Mouse (Mus musculus): ENCODE data around the gene Ublcp1. TPM values are rescaled to one million over a fixed set of nuclear protein-coding genes. Genes with fewer than 3 reads are reported as not detected.
"Not testable (repeated sequence)": the region's sequence is repeated elsewhere in the genome, so short reads cannot be mapped to it uniquely, and the experiment has no call there.

Ublcp1 gene
- polyA plus RNA-seq, 1 experiment from 2014 or later = 68.6 TPM

DNA sequence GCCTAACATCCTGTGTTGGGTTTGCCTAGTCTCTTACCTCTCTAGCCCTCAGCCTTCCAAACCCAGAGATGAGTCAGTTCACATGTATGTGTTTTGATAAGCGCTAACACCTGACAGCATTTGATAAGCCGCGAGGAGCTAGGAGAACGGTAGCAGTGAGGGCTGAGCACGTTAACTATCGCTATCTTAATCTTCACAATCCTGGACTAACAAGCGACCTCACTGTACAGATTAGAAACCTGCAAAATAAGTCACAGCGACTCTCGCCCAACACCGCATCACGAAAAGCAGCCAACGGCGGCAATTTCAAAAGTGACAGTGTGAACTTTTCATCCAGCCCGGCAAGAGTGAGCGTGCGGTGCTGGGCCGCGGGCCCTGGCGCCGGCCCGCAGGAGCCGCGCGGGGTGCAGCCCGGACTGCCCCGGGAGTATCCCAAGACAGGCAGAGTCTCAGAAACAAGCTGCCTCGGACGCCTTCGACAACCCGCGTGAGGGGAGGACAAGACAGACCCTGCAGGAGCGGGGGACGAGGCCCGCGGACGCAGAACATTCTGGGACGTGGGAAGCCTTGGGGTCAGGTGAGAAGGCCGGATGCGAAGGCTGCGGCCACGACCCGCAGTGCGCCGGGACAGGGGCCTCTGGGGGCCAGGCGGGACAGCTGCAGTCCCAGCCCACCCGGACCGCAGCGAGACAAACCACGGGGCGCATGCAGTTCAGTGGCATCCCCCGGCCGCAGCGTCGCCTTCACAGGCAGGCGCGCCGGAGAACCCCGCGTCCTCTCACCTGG is 459 bp downstream of the Ublcp1 start:
- DNase-seq = peak; percentile 40

DNA sequence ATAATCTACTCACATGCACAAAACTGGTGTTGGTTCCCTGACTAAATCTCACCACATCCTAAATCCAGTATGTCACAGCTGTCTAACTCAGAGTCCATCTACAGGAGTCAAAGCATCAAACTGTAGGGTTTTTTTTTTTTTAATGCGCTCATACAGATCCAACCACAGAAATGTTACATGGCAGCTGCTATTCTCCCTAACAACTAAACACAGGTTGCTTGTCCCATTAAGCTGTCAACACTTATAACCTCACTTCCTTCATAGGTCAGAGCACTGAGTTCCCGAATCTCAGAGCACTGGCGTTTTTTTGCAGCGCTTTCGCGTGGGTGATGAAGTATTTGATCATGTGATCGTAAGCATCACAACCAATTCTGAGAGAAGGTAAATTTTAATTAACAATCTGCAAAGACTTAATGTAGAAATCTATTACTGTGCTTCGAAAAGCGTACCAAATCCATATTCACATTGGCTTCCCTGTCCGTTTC is 1.9 kb downstream of the Ublcp1 start:
- Histone ChIP-seq H3K36me3 (ENCODE audit: insufficient read depth) (0 out of 2 replicates have a peak, but pooled peaks cover 13% of the 10 kb centered on the region), H3K9ac (no peak overlapping the region), H3K27me3 (ENCODE audit: insufficient read depth, low read length) (no peaks in the 10 kb centered on the region), H3K4me2 (no peak overlapping the region), H3K4me1 (ENCODE audit: insufficient read depth) (no peaks in the 10 kb centered on the region; the same call in 1 of the 2 replicates), H3K4me3 (ENCODE audit: low read depth, low read length) (no peak overlapping the region), H3K27ac (ENCODE audit: low read depth) (no peak overlapping the region), H3K9me3 (ENCODE audit: low read depth, low read length) (no peaks in the 10 kb centered on the region)
- 76% methylated on average over 10 of the region's 10 CpGs for WGBS
- TF ChIP-seq CTCF (IDR thresholded peaks at IDR 0.05; ENCODE audit: low read depth) = no peak
- DNase-seq (peak; percentile 6), ATAC-seq (ENCODE audit: insufficient read depth) (no peak)

More for the DNA sequence above, 459 bp downstream of the Ublcp1 start:
- WGBS = under 1% methylated on average over 59 of the region's 59 CpGs
- Histone ChIP-seq H3K27ac (ENCODE audit: low read depth) (peak overlapping the region; percentile 95), H3K9ac (peak overlapping the region; percentile 91), H3K36me3 (ENCODE audit: insufficient read depth) (0 out of 2 replicates have a peak, but pooled peaks cover 7% of the 10 kb centered on the region), H3K4me3 (ENCODE audit: low read depth, low read length) (peak overlapping the region; percentile 91), H3K9me3 (ENCODE audit: low read depth, low read length) (no peaks in the 10 kb centered on the region), H3K4me2 (peak overlapping the region; percentile 88), H3K4me1 (ENCODE audit: insufficient read depth) (no peaks in the 10 kb centered on the region; the same call in 1 of the 2 replicates), H3K27me3 (ENCODE audit: insufficient read depth, low read length) (no peaks in the 10 kb centered on the region)
- ATAC-seq (ENCODE audit: insufficient read depth) = peak; percentile 80
- TF ChIP-seq CTCF (IDR thresholded peaks at IDR 0.05; ENCODE audit: low read depth) = no peak

DNA sequence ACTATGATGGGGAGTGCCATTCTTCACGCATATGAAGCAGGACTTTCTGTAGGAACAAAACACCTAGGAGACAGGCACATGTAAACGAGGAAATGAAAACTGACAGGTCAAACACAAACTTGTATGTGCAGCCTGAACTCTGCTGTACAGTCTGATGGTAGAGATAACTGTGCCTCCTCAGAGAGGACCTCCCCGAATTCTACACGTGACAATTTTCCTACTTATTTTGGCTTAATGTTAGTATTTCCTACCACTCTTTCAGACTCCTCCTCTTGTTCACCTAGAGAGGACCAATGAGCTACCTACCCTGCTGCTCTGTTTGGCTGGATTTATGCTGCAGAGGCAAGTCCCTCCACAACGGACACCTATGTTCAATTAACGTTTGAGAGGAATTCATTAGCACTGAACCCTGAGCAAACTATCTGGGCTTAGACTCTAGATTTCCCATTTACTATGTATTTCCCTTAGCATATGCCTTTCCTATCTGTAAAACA is 3.3 kb downstream of the Ublcp1 start:
- no peak overlapping the region for H3K4me2 ChIP-seq
- DNase-seq = no peak
- no peaks in the 10 kb centered on the region for H3K9me3 ChIP-seq (ENCODE audit: low read depth, low read length)
- TF ChIP-seq CTCF (IDR thresholded peaks at IDR 0.05; ENCODE audit: low read depth) = no peak
- WGBS = 80% methylated on average over 6 of the region's 6 CpGs
- no peak overlapping the region for H3K27ac ChIP-seq (ENCODE audit: low read depth)
- H3K9ac ChIP-seq = no peak overlapping the region
- 0 out of 2 replicates have a peak, but pooled peaks cover 13% of the 10 kb centered on the region for H3K36me3 ChIP-seq (ENCODE audit: insufficient read depth)
- H3K27me3 ChIP-seq (ENCODE audit: insufficient read depth, low read length) = no peaks in the 10 kb centered on the region
- no peaks in the 10 kb centered on the region; the same call in 1 of the 2 replicates for H3K4me1 ChIP-seq (ENCODE audit: insufficient read depth)
- ATAC-seq (ENCODE audit: insufficient read depth) = no peak
- H3K4me3 ChIP-seq (ENCODE audit: low read depth, low read length) = no peak overlapping the region

DNA sequence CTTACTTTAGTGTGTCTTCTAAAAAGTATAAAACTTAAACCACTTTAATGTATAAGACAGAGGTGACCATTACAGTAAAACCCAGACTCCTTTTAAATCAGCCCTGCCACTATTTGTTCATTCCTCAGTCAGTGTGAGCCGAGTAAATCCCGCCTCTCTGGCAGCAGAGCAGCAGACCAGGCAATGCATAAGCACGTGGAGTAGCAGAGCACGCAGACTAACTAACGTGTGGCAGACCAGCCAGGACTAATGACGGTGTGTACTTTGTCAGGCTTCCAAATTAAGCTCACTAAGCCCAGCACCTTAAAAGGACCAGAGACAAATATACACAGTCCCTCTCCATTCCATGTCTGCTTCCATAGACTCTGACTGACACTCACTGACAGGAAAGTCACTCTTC is 8.8 kb downstream of the Ublcp1 start:
- H3K4me1 ChIP-seq (ENCODE audit: insufficient read depth) = no peaks in the 10 kb centered on the region
- no peak for DNase-seq
- no peak for ATAC-seq (ENCODE audit: insufficient read depth)
- H3K27me3 ChIP-seq (ENCODE audit: insufficient read depth, low read length) = no peaks in the 10 kb centered on the region
- peaks cover 41% of the 10 kb centered on the region for H3K36me3 ChIP-seq (ENCODE audit: insufficient read depth)
- H3K9ac ChIP-seq = no peak overlapping the region
- no peak for TF ChIP-seq CTCF (IDR thresholded peaks at IDR 0.05; ENCODE audit: low read depth)
- no peaks in the 10 kb centered on the region for H3K9me3 ChIP-seq (ENCODE audit: low read depth, low read length)
- WGBS = 64% methylated on average over 6 of the region's 6 CpGs
- H3K4me3 ChIP-seq (ENCODE audit: low read depth, low read length) = no peak overlapping the region
- no peak overlapping the region for H3K4me2 ChIP-seq
- no peak overlapping the region for H3K27ac ChIP-seq (ENCODE audit: low read depth)

- Histone ChIP-seq H3K27ac (ENCODE audit: low read depth) (no peak overlapping the region), H3K4me3 (ENCODE audit: low read depth, low read length) (no peak overlapping the region), H3K4me1 (ENCODE audit: insufficient read depth) (no peaks in the 10 kb centered on the region), H3K9ac (no peak overlapping the region), H3K36me3 (ENCODE audit: insufficient read depth) (peaks cover 27% of the 10 kb centered on the region), H3K4me2 (no peak overlapping the region), H3K27me3 (ENCODE audit: insufficient read depth, low read length) (no peaks in the 10 kb centered on the region), H3K9me3 (ENCODE audit: low read depth, low read length) (no peaks in the 10 kb centered on the region)
- peak; percentile 84 for TF ChIP-seq CTCF (IDR thresholded peaks at IDR 0.05; ENCODE audit: low read depth)
- 48% methylated on average over 2 of the region's 2 CpGs for WGBS
- peak; percentile 86 for DNase-seq
- peak; percentile 63 for ATAC-seq (ENCODE audit: insufficient read depth)
These were observed 16.9 kb downstream of the Ublcp1 start for GRCm38 (mm10) chr11:44453423-44453822.

- H3K4me1 ChIP-seq (ENCODE audit: insufficient read depth); ATAC-seq (ENCODE audit: insufficient read depth): not testable (repeated sequence)
These were observed 18.3 kb downstream of the Ublcp1 start for GRCm38 (mm10) chr11:44452016-44452415.

GRCm38 (mm10) chr11:44451046-44451445 is 19.3 kb downstream of the Ublcp1 start:
- Histone ChIP-seq H3K27ac (ENCODE audit: low read depth) (no peak overlapping the region), H3K27me3 (ENCODE audit: insufficient read depth, low read length) (no peaks in the 10 kb centered on the region), H3K36me3 (ENCODE audit: insufficient read depth) (peaks cover 11% of the 10 kb centered on the region), H3K9me3 (ENCODE audit: low read depth, low read length) (no peaks in the 10 kb centered on the region), H3K4me3 (ENCODE audit: low read depth, low read length) (no peak overlapping the region), H3K4me1 (ENCODE audit: insufficient read depth) (no peaks in the 10 kb centered on the region), H3K4me2 (no peak overlapping the region), H3K9ac (no peak overlapping the region)
- no peak for TF ChIP-seq CTCF (IDR thresholded peaks at IDR 0.05; ENCODE audit: low read depth)
- DNase-seq = no peak
- no peak for ATAC-seq (ENCODE audit: insufficient read depth)

More at GRCm38 (mm10) chr11:44452016-44452415, 18.3 kb downstream of the Ublcp1 start:
- not testable (repeated sequence) for H3K4me2 ChIP-seq; H3K27me3 ChIP-seq (ENCODE audit: insufficient read depth, low read length); H3K4me3 ChIP-seq (ENCODE audit: low read depth, low read length); H3K9me3 ChIP-seq (ENCODE audit: low read depth, low read length); H3K9ac ChIP-seq; DNase-seq; H3K27ac ChIP-seq (ENCODE audit: low read depth)
- WGBS = 90% methylated on average over 5 of the region's 5 CpGs
- peaks cover 18% of the 10 kb centered on the region for H3K36me3 ChIP-seq (ENCODE audit: insufficient read depth)

All from lung, embryonic 14.5 days (tissue).